Comparison of ENCODE assay signal across 12 mouse cellular contexts in genomic region chr11:55155070-55155421, GRCm38 (mm10). TPM values are rescaled to one million over a fixed set of nuclear protein-coding genes. Genes with fewer than 3 reads are reported as not detected.
DNase-seq lines count a peak whose midpoint lies in the region; ATAC-seq and TF ChIP-seq lines count a peak whose summit lies in the region.
"Had no signal": no experiment of that assay in that cellular context is flagged by ENCODE, and none has a peak within 500 bp of the region (broad histone marks: within the 10 kb centered on the region; RNA-seq: fewer than 3 reads in every experiment).

No protein-coding gene starts in this region.

- no peaks in the 10 kb centered on the region for H3K36me3 ChIP-seq in liver, adult 2 months (ENCODE audit: control insufficient read depth, insufficient read depth, low read length)
- no peaks in the 10 kb centered on the region for H3K36me3 ChIP-seq in liver, embryonic 12.5 days
- H3K36me3 ChIP-seq in splenic B cell, adult 2 months (ENCODE audit: control insufficient read depth, insufficient read depth, low read length, poor library complexity, severe bottlenecking) = no peaks in the 10 kb centered on the region
- H3K36me3 ChIP-seq: forebrain, embryonic 15.5 days; limb, embryonic 13.5 days had no signal

- no peaks in the 10 kb centered on the region for H3K9me3 ChIP-seq in liver, embryonic 12.5 days (replicated peaks)
- H3K9me3 ChIP-seq: forebrain, embryonic 15.5 days; limb, embryonic 13.5 days had no signal

- H3K4me3 ChIP-seq in liver, adult 2 months (ENCODE audit: insufficient read depth, low read depth, low read length) = no peak overlapping the region
- H3K4me3 ChIP-seq in liver, embryonic 12.5 days = no peak overlapping the region
- H3K4me3 ChIP-seq in brown adipose tissue, adult 24 weeks (ENCODE audit: insufficient read depth, low read depth, low read length) = no peak overlapping the region
- H3K4me3 ChIP-seq: forebrain, embryonic 15.5 days; limb, embryonic 13.5 days had no signal

- ATAC-seq in liver, embryonic 12.5 days = no peak
- ATAC-seq: forebrain, embryonic 15.5 days had no signal

- H3K4me2 ChIP-seq in liver, embryonic 12.5 days = no peak overlapping the region
- H3K4me2 ChIP-seq: forebrain, embryonic 15.5 days; limb, embryonic 13.5 days had no signal

- no peaks in the 10 kb centered on the region for H3K27me3 ChIP-seq in liver, adult 2 months (ENCODE audit: control insufficient read depth, insufficient read depth, low read length)
- no peaks in the 10 kb centered on the region for H3K27me3 ChIP-seq in liver, embryonic 12.5 days (replicated peaks)
- no peaks in the 10 kb centered on the region for H3K27me3 ChIP-seq in splenic B cell, adult 2 months (ENCODE audit: control insufficient read depth, insufficient read depth, low read length, poor library complexity, severe bottlenecking)
- H3K27me3 ChIP-seq: forebrain, embryonic 15.5 days; limb, embryonic 13.5 days had no signal

- TF ChIP-seq POLR2A in liver, adult 2 months (IDR thresholded peaks at IDR 0.05; ENCODE audit: extremely low read depth, insufficient read depth, low read length) = no peak

- peak overlapping the region; percentile 13; the same call in 1 of the 2 replicates for H3K27ac ChIP-seq in liver, adult 2 months (replicated peaks; ENCODE audit: insufficient read depth, low read depth, low read length)
- no peak overlapping the region for H3K27ac ChIP-seq in liver, embryonic 12.5 days
- 0 out of 2 replicates have a peak overlapping the region, but pooled peaks have one; percentile 63 for H3K27ac ChIP-seq in brown adipose tissue, adult 24 weeks (replicated peaks; ENCODE audit: low read depth, low read length)
- H3K27ac ChIP-seq: forebrain, embryonic 15.5 days; limb, embryonic 13.5 days had no signal

- TF ChIP-seq CTCF in liver, adult 2 months (IDR thresholded peaks at IDR 0.05; ENCODE audit: low read depth, low read length) = no peak

- WGBS in liver, adult 2 months = 79% methylated on average over 6 of the region's 6 CpGs
- 23% methylated on average over 6 of the region's 6 CpGs for WGBS in liver, embryonic 12.5 days (ENCODE audit: insufficient replicate concordance)

- peaks cover under 1% of the 10 kb centered on the region for H3K4me1 ChIP-seq in liver, adult 2 months (ENCODE audit: control insufficient read depth, insufficient read depth, low read length)
- no peaks in the 10 kb centered on the region for H3K4me1 ChIP-seq in liver, embryonic 12.5 days
- H3K4me1 ChIP-seq in brown adipose tissue, adult 24 weeks (ENCODE audit: control insufficient read depth, insufficient read depth, insufficient read length, low read length) = no peaks in the 10 kb centered on the region
- H3K4me1 ChIP-seq: forebrain, embryonic 15.5 days; limb, embryonic 13.5 days had no signal

- H3K9ac ChIP-seq in liver, adult 2 months (ENCODE audit: low read depth, low read length) = no peak overlapping the region
- no peak overlapping the region for H3K9ac ChIP-seq in liver, embryonic 12.5 days
- H3K9ac ChIP-seq: forebrain, embryonic 15.5 days; limb, embryonic 13.5 days had no signal

- peak; percentile 45 for DNase-seq in liver, adult 2 months (ENCODE audit: extremely low read depth, low read depth, low spot score)
- peak; percentile 60 to 63 for DNase-seq in lung, postnatal 4 days
- peak; percentile 92 for DNase-seq in splenic B cell, adult 2 months (ENCODE audit: low read depth, low spot score)
- DNase-seq in embryo, embryonic 9.5 days (ENCODE audit: extremely low spot score) = no peak
- DNase-seq in gastrocnemius, adult 8-10 months (ENCODE audit: low spot score in 2 of 2) = no peak

- no peaks in the 10 kb centered on the region for H3K79me2 ChIP-seq in liver, adult 2 months (ENCODE audit: control insufficient read depth, insufficient read depth, low read length)

RNA-seq across cellular contexts. Expression of gene Slc36a3, which starts 3.5 kb away (rescaled TPM):
- total RNA-seq in liver, adult 2 months (2014; rRNA removed) = not detected in 2 replicates
- polyA plus RNA-seq in liver, adult 2 months (2012; rRNA removed) = 0.05 TPM in 1 of 2 replicates, not detected in the other
- not detected in 2 replicates for polyA plus RNA-seq in liver, embryonic 12.5 days (2016; fragmentation: Nextera tagmentation; extraction: Ambion mirVana)
- not detected in 2 replicates for polyA plus RNA-seq in brown adipose tissue, adult 24 weeks (2012; ENCODE audit: insufficient read depth, insufficient read length, missing spikeins)
- total RNA-seq in gastrocnemius, adult 8-10 months (2022) = not detected
- total RNA-seq: midbrain, postnatal 0 days had no signal
- polyA plus RNA-seq: embryonic facial prominence, embryonic 11.5 days; forebrain, embryonic 15.5 days; heart, postnatal 0 days; limb, embryonic 13.5 days; midbrain, postnatal 0 days had no signal

RNA-seq across cellular contexts. Expression of gene Slc36a2, which starts 29.8 kb away (rescaled TPM):
- total RNA-seq in liver, adult 2 months (2014; rRNA removed) = 0.54 TPM in 1 of 2 replicates, not detected in the other
- polyA plus RNA-seq in liver, adult 2 months (2012; rRNA removed) = not detected in 2 replicates
- 6.3 and 6.9 TPM in 2 replicates for polyA plus RNA-seq in liver, embryonic 12.5 days (2016; fragmentation: Nextera tagmentation; extraction: Ambion mirVana)
- polyA plus RNA-seq in brown adipose tissue, adult 24 weeks (2012; ENCODE audit: insufficient read depth, insufficient read length, missing spikeins) = 279 and 401 TPM in 2 replicates
- 1 to 10 TPM in 2 of 4 experiments, under 1 TPM in 2; 0.36 to 1.2 (median 0.80) TPM for total RNA-seq in gastrocnemius, adult 8-10 months (2022)
- polyA plus RNA-seq: forebrain, embryonic 15.5 days had no signal

RNA-seq across cellular contexts. Expression of gene Slc36a1, which starts 49.1 kb away (rescaled TPM):
- 7.0 and 12.9 TPM in 2 replicates for total RNA-seq in liver, adult 2 months (2014; rRNA removed)
- 24.0 and 26.2 TPM in 2 replicates for polyA plus RNA-seq in liver, adult 2 months (2012; rRNA removed)
- 1.5 and 1.6 TPM in 2 replicates for polyA plus RNA-seq in liver, embryonic 12.5 days (2016; fragmentation: Nextera tagmentation; extraction: Ambion mirVana)
- 3.4 and 5.3 TPM in 2 replicates for polyA plus RNA-seq in brown adipose tissue, adult 24 weeks (2012; ENCODE audit: insufficient read depth, insufficient read length, missing spikeins)
- 1 to 10 TPM; 5.4 to 9.4 (median 5.9) TPM for total RNA-seq in gastrocnemius, adult 8-10 months (2022)

RNA-seq across cellular contexts. Expression of gene Gm2a, which starts 57.1 kb away (rescaled TPM):
- 41.1 and 61.8 TPM in 2 replicates for total RNA-seq in liver, adult 2 months (2014; rRNA removed)
- polyA plus RNA-seq in liver, adult 2 months (2012; rRNA removed) = 64.6 and 73.6 TPM in 2 replicates
- polyA plus RNA-seq in liver, embryonic 12.5 days (2016; fragmentation: Nextera tagmentation; extraction: Ambion mirVana) = 10.7 and 11.4 TPM in 2 replicates
- 57.5 and 65.4 TPM in 2 replicates for polyA plus RNA-seq in brown adipose tissue, adult 24 weeks (2012; ENCODE audit: insufficient read depth, insufficient read length, missing spikeins)
- total RNA-seq in gastrocnemius, adult 8-10 months (2022) = 1 to 10 TPM; 6.2 to 9.2 (median 7.5) TPM

Comparison
In these comparisons a context has a peak if more than half of its experiments do, and no peak if none do; other contexts are left out.
1. DNase-seq: peak in liver, adult 2 months (single experiment), lung, postnatal 4 days (2 of 2) and splenic B cell, adult 2 months (single experiment); none in embryo, embryonic 9.5 days (single experiment) and gastrocnemius, adult 8-10 months (0 of 2).
2. RNA of gene Slc36a2, which starts 29.8 kb away (polyA plus RNA-seq): 279 to 401 TPM in brown adipose tissue, adult 24 weeks; 6.3 to 6.9 TPM in liver, embryonic 12.5 days and not detected in liver, adult 2 months; every median in the first group is over 10 times any median in the second.